Mouse (Mus musculus) heart, embryonic 12.5 days (tissue): ENCODE results near the gene Filip1l. TPM values are rescaled to one million over a fixed set of nuclear protein-coding genes. Genes with fewer than 3 reads are reported as not detected.
A peak's percentile ranks its signal among the peaks of the same experiment; 100 is the strongest.

Source experiments
- ATAC-seq: fragments of 200-750 bp; cut with Nextera tagmentation; 2 replicates; pipeline ENCODE4 v1.8.0; 2017; ENCODE audit warnings: moderate TSS enrichment, moderate library complexity; ENCODE audit not compliant: insufficient number of reproducible peaks, low FRiP score
- H3K27ac ChIP-seq: fragments of 300-500 bp; sonication (generic); 2 replicates; pipeline ENCODE4 v1.5.1; 2016; ENCODE audit warnings: mild to moderate bottlenecking, moderate library complexity; ENCODE audit not compliant: poor library complexity, severe bottlenecking
- H3K27me3 ChIP-seq: fragments of 300-500 bp; sonication (generic); replicated peaks from 2 replicates; pipeline ENCODE4 v1.6.1; 2016; ENCODE audit warnings: mild to moderate bottlenecking, moderate library complexity
- H3K36me3 ChIP-seq: fragments of 300-500 bp; sonication (generic); 2 replicates; pipeline ENCODE4 v1.6.1; 2016; ENCODE audit warnings: mild to moderate bottlenecking, moderate library complexity
- H3K4me1 ChIP-seq: fragments of 300-500 bp; sonication (generic); replicated peaks from 2 replicates; pipeline ENCODE4 v1.6.1; 2016; ENCODE audit warnings: mild to moderate bottlenecking
- H3K4me2 ChIP-seq: fragments of 300-500 bp; sonication (generic); 2 replicates; pipeline ENCODE4 v1.6.1; 2016; ENCODE audit warnings: mild to moderate bottlenecking, moderate library complexity
- H3K4me3 ChIP-seq: fragments of 300-500 bp; sonication (generic); 2 replicates; pipeline ENCODE4 v1.5.1; 2016; ENCODE audit warnings: mild to moderate bottlenecking
- H3K9ac ChIP-seq: fragments of 300-500 bp; sonication (generic); 2 replicates; pipeline ENCODE4 v1.6.1; 2016; ENCODE audit warnings: mild to moderate bottlenecking, moderate library complexity
- H3K9me3 ChIP-seq: fragments of 300-500 bp; sonication (generic); replicated peaks from 2 replicates; pipeline ENCODE4 v1.6.1; 2016; ENCODE audit warnings: mild to moderate bottlenecking, moderate library complexity
- WGBS: fragments of 180-500 bp; shearing (Covaris S2); methylation state at CpG from one replicate; pipeline ENCODE4 v1.1.7; 2016; 5-methylcytosine and 5-hydroxymethylcytosine counted together
- polyA plus RNA-seq: library from polyadenylated mRNA; unstranded; fragments of >200 nt; fragmentation: Nextera tagmentation; extraction: Ambion mirVana; gene quantifications from 2 replicates; pipeline ENCODE4 v1.2.1, GENCODE M21; 2016

The Filip1l gene
- polyA plus RNA-seq, 1 experiment from 2014 or later: 27.8 TPM

GRCm38 (mm10) chr16:57570789-57571311, 218.0 kb downstream of the Filip1l start:
- no peak overlapping the region for H3K9ac ChIP-seq
- H3K4me1 ChIP-seq: 0 out of 2 replicates have a peak, but pooled peaks cover 5% of the 10 kb centered on the region
- H3K9me3 ChIP-seq: no peaks in the 10 kb centered on the region
- no peak overlapping the region for H3K4me3 ChIP-seq
- peaks cover 32% of the 10 kb centered on the region for H3K36me3 ChIP-seq
- H3K27ac ChIP-seq: no peak overlapping the region
- H3K4me2 ChIP-seq: no peak overlapping the region
- WGBS: 90% methylated on average over 5 of the region's 5 CpGs
- no peak for ATAC-seq
- no peaks in the 10 kb centered on the region for H3K27me3 ChIP-seq

GRCm38 (mm10) chr16:57573831-57574230, 220.9 kb downstream of the Filip1l start:
- H3K4me2 ChIP-seq: no peak overlapping the region
- no peaks in the 10 kb centered on the region for H3K9me3 ChIP-seq
- 0 out of 2 replicates have a peak, but pooled peaks cover 4% of the 10 kb centered on the region for H3K4me1 ChIP-seq
- peaks cover 32% of the 10 kb centered on the region for H3K36me3 ChIP-seq
- no peak overlapping the region for H3K27ac ChIP-seq
- no peaks in the 10 kb centered on the region for H3K27me3 ChIP-seq
- WGBS: 56% methylated on average over 1 of the region's 1 CpGs
- no peak for ATAC-seq
- no peak overlapping the region for H3K4me3 ChIP-seq
- H3K9ac ChIP-seq: no peak overlapping the region

- 90% methylated on average over 1 of the region's 1 CpGs for WGBS
- Histone ChIP-seq H3K36me3 (peaks cover 18% of the 10 kb centered on the region), H3K27ac (no peak overlapping the region), H3K9ac (no peak overlapping the region), H3K4me1 (0 out of 2 replicates have a peak, but pooled peaks cover 12% of the 10 kb centered on the region), H3K27me3 (no peaks in the 10 kb centered on the region), H3K9me3 (no peaks in the 10 kb centered on the region), H3K4me3 (no peak overlapping the region), H3K4me2 (no peak overlapping the region)
- ATAC-seq: no peak
These were observed 223.0 kb downstream of the Filip1l start for GRCm38 (mm10) chr16:57575764-57576388.

GRCm38 (mm10) chr16:57577519-57577918, 224.6 kb downstream of the Filip1l start:
- WGBS: 95% methylated on average over 1 of the region's 1 CpGs

GRCm38 (mm10) chr16:57580041-57580440, 227.1 kb downstream of the Filip1l start:
- peaks cover 2% of the 10 kb centered on the region; the same call in 1 of the 2 replicates for H3K36me3 ChIP-seq
- WGBS: 46% methylated on average over 7 of the region's 7 CpGs
- ATAC-seq: no peak
- no peak overlapping the region for H3K9ac ChIP-seq
- no peak overlapping the region for H3K4me2 ChIP-seq
- H3K4me3 ChIP-seq: no peak overlapping the region
- H3K27ac ChIP-seq: peak overlapping the region; percentile 17
- H3K4me1 ChIP-seq: 0 out of 2 replicates have a peak, but pooled peaks cover 12% of the 10 kb centered on the region
- no peaks in the 10 kb centered on the region for H3K9me3 ChIP-seq
- no peaks in the 10 kb centered on the region for H3K27me3 ChIP-seq

More at GRCm38 (mm10) chr16:57577519-57577918, 224.6 kb downstream of the Filip1l start:
- no peaks in the 10 kb centered on the region for H3K9me3 ChIP-seq
- no peak overlapping the region for H3K4me3 ChIP-seq
- H3K36me3 ChIP-seq: peaks cover 2% of the 10 kb centered on the region; the same call in 1 of the 2 replicates
- H3K4me2 ChIP-seq: no peak overlapping the region
- no peak overlapping the region for H3K27ac ChIP-seq
- ATAC-seq: no peak
- no peak overlapping the region for H3K9ac ChIP-seq
- 0 out of 2 replicates have a peak, but pooled peaks cover 12% of the 10 kb centered on the region for H3K4me1 ChIP-seq
- H3K27me3 ChIP-seq: no peaks in the 10 kb centered on the region

GRCm38 (mm10) chr16:57582008-57582407, 229.1 kb downstream of the Filip1l start:
- Histone ChIP-seq H3K4me2 (no peak overlapping the region), H3K27ac (no peak overlapping the region), H3K36me3 (no peaks in the 10 kb centered on the region), H3K9me3 (no peaks in the 10 kb centered on the region), H3K27me3 (no peaks in the 10 kb centered on the region), H3K4me3 (no peak overlapping the region), H3K4me1 (0 out of 2 replicates have a peak, but pooled peaks cover 12% of the 10 kb centered on the region), H3K9ac (no peak overlapping the region)
- ATAC-seq: peak; percentile 39; the same call in 1 of the 2 replicates
- WGBS: 54% methylated on average over 2 of the region's 2 CpGs

GRCm38 (mm10) chr16:57585201-57585600, 232.3 kb downstream of the Filip1l start:
- no peaks in the 10 kb centered on the region for H3K36me3 ChIP-seq
- no peak for ATAC-seq
- H3K4me2 ChIP-seq: no peak overlapping the region
- no peaks in the 10 kb centered on the region for H3K9me3 ChIP-seq
- H3K9ac ChIP-seq: no peak overlapping the region
- WGBS: 39% methylated on average over 3 of the region's 3 CpGs
- H3K27ac ChIP-seq: no peak overlapping the region
- no peak overlapping the region for H3K4me3 ChIP-seq
- H3K4me1 ChIP-seq: 0 out of 2 replicates have a peak, but pooled peaks cover 3% of the 10 kb centered on the region
- H3K27me3 ChIP-seq: no peaks in the 10 kb centered on the region

GRCm38 (mm10) chr16:57593422-57594157, 240.7 kb downstream of the Filip1l start:
- ATAC-seq: no peak
- no peaks in the 10 kb centered on the region for H3K4me1 ChIP-seq
- 39% methylated on average over 7 of the region's 7 CpGs for WGBS

GRCm38 (mm10) chr16:57597295-57597957, 244.5 kb downstream of the Filip1l start:
- 88% methylated on average over 4 of the region's 4 CpGs for WGBS

More at GRCm38 (mm10) chr16:57593422-57594157, 240.7 kb downstream of the Filip1l start:
- Histone ChIP-seq H3K36me3 (no peaks in the 10 kb centered on the region; the same call in 1 of the 2 replicates), H3K9me3 (no peaks in the 10 kb centered on the region), H3K4me2 (no peak overlapping the region), H3K4me3 (no peak overlapping the region), H3K27me3 (no peaks in the 10 kb centered on the region), H3K9ac (no peak overlapping the region), H3K27ac (no peak overlapping the region)

GRCm38 (mm10) chr16:57601031-57601430, 248.1 kb downstream of the Filip1l start:
- Histone ChIP-seq H3K9ac (no peak overlapping the region), H3K4me3 (no peak overlapping the region), H3K9me3 (no peaks in the 10 kb centered on the region), H3K4me1 (peaks cover 6% of the 10 kb centered on the region; the same call in 1 of the 2 replicates), H3K36me3 (peaks cover 3% of the 10 kb centered on the region; the same call in 1 of the 2 replicates), H3K27ac (no peak overlapping the region), H3K27me3 (no peaks in the 10 kb centered on the region), H3K4me2 (no peak overlapping the region)
- no peak for ATAC-seq

More at GRCm38 (mm10) chr16:57597295-57597957, 244.5 kb downstream of the Filip1l start:
- Histone ChIP-seq H3K4me3 (no peak overlapping the region), H3K4me1 (no peaks in the 10 kb centered on the region), H3K27ac (no peak overlapping the region), H3K9ac (no peak overlapping the region), H3K9me3 (no peaks in the 10 kb centered on the region), H3K27me3 (no peaks in the 10 kb centered on the region), H3K36me3 (peaks cover 3% of the 10 kb centered on the region; the same call in 1 of the 2 replicates), H3K4me2 (no peak overlapping the region)
- ATAC-seq: no peak
